Mouse (Mus musculus): ENCODE measurements around the gene Gm10490.
"Not testable (repeated sequence)": the region's sequence is repeated elsewhere in the genome, so short reads cannot be mapped to it uniquely, and the experiment has no call there.

The Gm10490 gene

DNA sequence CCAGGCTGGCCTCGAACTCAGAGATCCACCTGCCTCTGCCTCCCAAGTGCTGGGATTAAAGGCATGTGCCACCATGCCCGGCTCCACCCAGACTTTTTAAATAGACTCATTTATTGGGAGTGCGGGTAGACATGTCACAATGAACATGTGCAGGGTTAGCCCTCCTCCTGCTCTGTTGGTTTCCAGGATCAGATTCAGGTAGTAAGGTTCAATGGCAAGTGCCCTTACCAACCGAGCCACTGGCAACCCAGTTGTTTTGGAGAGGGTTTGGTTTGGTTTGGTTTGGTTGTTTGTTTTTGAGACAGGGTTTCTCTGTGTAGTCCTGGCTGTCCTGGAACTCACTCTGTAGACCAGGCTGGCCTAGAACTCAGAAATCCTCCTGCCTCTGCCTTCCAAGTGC is at the start of gene Gm10490:
Gm10490 (plus strand) TSS at position 301 of the 400 bp plus-strand sequence.
- not testable (repeated sequence) for DNase-seq (ENCODE audit: extremely low spot score)

GRCm38 (mm10) chrX:7863181-7863580 is 46.2 kb upstream of the Gm10490 start:
- no peak for DNase-seq (ENCODE audit: extremely low spot score)

GRCm38 (mm10) chrX:7864551-7864950 is 44.8 kb upstream of the Gm10490 start:
- no peak for DNase-seq (ENCODE audit: extremely low spot score)

GRCm38 (mm10) chrX:7865343-7865742 is 44.0 kb upstream of the Gm10490 start:
- DNase-seq (ENCODE audit: extremely low spot score), result no peak

GRCm38 (mm10) chrX:7865786-7866185 is 43.6 kb upstream of the Gm10490 start:
- DNase-seq (ENCODE audit: extremely low spot score), result no peak

DNA sequence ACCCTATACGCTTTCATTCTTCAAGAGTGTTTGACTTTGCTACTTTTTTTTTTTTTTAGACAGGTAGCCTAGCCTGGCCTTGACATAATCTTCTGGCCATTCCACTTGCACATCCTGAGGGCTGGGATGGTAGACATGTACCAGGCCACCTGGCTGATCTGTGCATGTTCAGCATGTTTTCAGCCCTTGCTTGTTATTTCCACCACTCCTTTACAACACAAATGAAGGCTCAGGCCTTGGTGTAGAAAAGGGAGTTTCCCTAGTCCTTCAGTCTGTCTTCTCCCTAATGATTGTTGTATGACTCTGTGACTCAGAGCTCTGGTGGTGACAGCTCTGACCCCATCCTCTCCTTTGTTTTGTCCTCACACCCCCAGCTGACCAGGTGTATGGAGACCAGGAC is 42.2 kb upstream of the Gm10490 start:
- DNase-seq (ENCODE audit: extremely low spot score), result no peak

DNA sequence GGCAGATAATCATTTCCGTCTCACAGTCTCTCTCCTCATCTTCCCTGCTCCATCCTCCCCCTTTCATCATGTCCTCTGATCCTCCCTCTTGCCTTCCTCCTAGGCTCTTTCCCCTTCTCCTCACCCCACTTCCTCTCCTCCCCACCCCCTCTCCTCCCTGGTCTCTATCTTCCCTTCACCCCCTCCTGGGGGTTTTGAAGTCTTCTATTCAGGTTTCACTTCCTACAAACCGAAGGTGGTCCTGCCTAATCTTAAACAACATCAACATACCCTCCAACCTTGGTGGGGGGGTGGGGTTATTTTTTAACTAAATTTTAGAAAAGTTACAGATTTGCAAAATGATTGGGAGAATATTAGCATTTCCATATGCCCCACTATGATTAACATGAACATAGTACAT is 40.8 kb upstream of the Gm10490 start:
- no peak for DNase-seq (ENCODE audit: extremely low spot score)

GRCm38 (mm10) chrX:7869826-7870225 is 39.5 kb upstream of the Gm10490 start:
- no peak for DNase-seq (ENCODE audit: extremely low spot score)

DNA sequence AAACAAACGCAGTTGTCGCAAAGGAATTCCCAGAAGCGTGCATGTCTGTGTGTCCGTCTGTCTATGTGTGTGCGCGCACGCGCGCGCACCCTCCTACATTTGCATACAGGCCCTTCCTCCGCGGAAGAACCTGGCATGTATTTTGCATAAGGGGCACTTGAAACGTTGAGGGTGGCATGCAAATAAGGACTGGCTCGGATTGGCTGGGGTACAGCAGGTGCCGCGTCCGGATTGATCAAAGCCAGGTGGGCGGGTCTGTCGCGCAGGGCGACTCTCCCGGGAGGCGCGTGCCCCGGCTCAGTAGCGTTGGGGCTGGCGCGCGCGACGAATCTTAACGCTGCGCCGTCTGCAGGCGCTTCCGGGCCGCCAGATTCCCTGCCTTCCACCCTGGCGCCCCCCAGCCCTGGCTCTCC is 31.3 kb upstream of the Gm10490 start, which contains the start of gene Pim2:
Pim2 (plus strand) TSS at position 256 of the 413 bp plus-strand sequence.
- DNase-seq (ENCODE audit: extremely low spot score), result peak; percentile 69

DNA sequence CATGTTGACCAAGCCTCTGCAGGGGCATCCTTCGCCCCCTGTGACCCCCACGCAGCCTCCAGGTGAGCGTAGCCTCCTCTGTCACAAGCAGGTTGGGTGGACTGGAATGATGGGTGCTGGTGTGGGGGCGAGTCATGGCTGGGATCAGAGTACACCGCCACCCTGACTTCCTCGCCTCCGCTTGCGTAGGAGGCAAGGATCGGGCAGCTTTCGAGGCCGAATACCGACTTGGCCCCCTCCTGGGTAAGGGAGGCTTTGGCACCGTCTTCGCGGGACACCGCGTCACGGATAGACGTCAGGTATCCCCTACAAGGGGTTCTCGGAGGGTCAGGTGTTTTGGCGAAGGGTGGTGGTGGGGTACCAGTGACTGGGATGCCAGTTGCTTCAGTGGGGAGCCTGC is 30.8 kb upstream of the Gm10490 start:
- no peak for DNase-seq (ENCODE audit: extremely low spot score)

DNA sequence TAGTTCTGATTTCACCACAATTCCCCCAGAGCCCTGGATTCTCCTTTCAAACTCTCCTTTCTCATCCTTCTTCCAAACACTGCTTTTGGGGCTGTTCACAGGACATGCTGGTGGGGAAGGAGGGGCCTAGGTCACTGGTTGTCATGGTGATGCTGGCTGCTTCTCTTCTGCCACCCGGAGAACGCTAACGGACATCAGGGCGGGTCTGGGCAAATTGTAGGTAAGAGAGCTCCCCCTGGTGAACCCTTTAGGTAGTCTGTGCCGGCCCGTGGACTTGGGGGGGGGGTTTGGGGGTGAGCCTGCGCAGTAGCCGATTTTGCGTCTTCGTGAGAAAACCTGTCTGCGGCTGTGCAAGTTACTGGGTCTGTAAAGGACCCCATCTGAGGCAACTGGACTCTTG is 29.5 kb upstream of the Gm10490 start:
- DNase-seq (ENCODE audit: extremely low spot score), result peak; percentile 71

DNA sequence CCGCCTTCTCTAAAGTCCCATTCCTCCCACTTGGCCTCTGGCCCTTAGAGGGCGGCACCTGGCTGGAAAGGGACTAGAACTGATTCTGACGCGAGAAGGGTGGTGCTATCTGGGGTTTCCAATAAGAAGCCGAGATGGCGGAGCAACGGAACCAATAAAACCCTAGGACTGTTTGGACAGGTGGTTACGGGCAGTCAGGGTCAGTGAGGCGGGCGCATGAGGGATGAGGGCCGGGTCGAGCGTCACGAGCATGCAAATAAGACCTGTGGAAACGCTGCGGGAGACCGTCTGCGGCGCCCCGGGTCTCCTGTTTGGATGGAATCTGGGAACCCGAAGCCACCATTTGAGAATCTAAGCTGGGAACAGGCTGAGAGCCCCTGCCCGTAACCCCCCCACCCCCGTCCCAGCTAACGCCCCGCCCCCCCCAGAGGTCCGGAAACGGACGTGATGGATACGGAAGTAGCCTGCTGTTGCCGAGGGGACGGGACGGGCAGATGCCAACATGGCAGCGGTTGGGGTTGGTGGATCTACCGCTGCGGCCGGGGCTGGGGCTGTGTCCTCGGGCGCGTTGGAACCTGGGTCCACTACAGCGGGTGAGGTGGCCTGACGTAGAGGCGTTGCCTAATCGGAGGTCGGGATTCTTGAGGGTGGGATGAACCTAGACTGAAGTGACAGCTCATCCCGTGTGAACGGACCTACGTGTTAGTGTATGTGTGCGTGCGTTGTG is 25.3 kb upstream of the Gm10490 start, which contains the start of gene Slc35a2:
Slc35a2 (plus strand) TSS at position 188 of the 727 bp plus-strand sequence.
- peak; percentile 80 for DNase-seq (ENCODE audit: extremely low spot score)

DNA sequence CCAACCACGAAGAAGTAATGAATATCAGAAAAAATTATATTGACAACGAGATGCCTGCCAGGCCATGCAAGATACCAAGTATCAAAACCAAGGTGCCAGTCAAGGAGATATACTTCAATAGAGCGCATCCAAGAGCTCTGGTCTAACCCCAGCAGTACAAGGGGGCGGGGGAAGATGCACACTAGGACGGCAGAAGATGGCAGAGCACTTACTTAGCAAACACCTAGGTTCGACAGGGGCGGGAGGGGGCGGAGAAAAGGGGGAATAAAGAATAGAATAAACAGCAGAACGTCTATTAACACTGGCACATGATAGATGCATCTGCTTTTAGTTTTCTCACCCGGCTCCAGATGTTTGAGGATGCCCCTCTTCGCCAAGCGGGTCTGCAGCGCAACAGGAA is 11.1 kb upstream of the Gm10490 start:
- no peak for DNase-seq (ENCODE audit: extremely low spot score)

DNA sequence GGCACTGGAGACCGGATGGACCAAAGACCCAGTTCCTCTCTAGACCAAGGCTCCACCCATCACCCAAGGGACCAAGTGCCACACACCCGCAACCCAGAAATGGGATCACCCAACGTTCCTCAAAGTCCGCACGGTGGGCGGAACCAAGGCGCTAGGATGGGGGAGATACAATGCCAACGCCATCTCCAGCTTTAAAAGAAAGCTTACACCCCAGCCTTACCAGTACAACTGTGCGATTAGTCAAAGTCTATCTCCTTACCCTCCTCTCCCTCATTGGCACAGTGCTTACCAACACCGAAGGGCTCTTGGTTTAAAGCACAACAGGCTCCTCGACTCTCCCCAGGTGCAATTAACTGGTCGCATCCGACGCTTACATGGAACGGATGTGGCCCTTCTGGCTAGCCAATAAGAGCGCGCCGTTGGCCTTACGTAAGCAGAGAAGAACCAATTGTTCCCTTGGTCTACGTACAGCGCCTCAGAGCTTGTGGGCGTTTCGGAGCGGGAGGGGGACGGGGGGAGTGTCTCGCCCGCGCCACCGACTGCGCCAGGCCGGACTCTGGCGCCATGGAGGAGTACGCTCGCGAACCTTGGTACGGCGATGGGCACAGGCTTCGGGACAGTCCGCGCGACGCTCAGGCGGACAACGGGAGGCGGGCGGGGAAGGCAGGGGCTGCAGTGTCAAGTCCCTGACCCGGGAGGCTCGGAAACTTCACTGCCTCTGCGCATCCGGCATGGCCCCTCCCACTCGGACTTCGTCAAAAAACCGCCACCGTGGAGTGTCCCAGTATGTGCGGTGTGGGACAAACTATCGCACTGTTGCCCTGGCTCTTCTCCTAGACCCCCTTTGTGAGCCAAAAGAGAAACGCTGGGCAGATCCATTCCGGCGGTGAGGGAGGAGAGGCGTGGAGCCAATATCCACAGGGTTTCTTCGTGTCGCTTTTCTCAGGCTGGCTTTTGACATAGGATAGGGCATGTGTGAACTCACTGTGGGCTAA is 10.2 kb upstream of the Gm10490 start, which contains the start of the genes Pqbp1 and Timm17b:
Pqbp1 (minus strand) TSS at position 390 of the 995 bp plus-strand sequence.
Timm17b (plus strand) TSS at position 478 of the 995 bp plus-strand sequence.
- DNase-seq (ENCODE audit: extremely low spot score), result peak; percentile 83

GRCm38 (mm10) chrX:7904441-7904840 is 4.9 kb upstream of the Gm10490 start:
- no peak for DNase-seq (ENCODE audit: extremely low spot score)

- DNase-seq (ENCODE audit: extremely low spot score), result no peak
Observed at GRCm38 (mm10) chrX:7907735-7908134, 1.6 kb upstream of the Gm10490 start, which contains the start of gene Gm10491. Gm10491 (minus strand) TSS chrX:7907835.

- DNase-seq (ENCODE audit: extremely low spot score), result no peak
Observed at GRCm38 (mm10) chrX:7910473-7910872, 1.1 kb downstream of the Gm10490 start.

DNA sequence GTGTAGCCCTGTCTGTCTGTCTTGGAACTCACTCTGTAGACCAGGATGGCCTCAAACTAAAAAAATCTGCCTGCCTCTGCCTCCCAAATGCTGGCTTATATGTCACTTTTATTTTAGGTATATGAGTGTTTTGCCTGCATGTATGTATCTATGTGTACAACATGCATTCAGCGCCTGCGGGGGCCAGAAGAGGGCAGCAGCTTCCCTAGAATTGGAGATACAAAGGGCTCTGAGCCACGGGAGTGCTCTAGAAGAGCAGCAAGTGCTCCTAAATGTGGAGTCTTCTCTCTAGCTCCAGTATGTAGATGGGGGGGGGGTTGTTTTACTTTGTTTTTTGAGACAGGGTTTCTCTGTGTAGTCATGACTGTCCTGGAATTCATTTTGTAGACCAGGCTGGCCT is 6.3 kb downstream of the Gm10490 start:
- DNase-seq (ENCODE audit: extremely low spot score), result not testable (repeated sequence)

DNA sequence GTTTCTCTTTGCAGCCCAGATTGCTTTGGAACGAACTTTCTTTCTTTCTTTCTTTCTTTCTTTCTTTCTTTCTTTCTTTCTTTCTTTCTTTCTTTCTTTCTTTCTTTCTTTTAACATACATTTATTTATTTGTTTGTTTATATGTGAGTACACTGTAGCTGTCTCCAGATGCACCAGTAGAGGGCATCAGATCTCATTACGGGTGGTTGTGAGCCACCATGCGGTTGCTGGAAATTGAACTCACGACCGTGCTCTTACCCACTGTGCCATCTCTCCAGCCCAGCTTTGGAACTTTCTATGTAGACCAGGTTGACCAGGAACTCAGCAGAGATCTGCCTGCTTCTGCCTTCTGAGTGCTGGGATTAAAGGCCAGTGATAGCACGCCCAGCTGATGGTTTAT is 8.6 kb downstream of the Gm10490 start:
- DNase-seq (ENCODE audit: extremely low spot score), result not testable (repeated sequence)

DNA sequence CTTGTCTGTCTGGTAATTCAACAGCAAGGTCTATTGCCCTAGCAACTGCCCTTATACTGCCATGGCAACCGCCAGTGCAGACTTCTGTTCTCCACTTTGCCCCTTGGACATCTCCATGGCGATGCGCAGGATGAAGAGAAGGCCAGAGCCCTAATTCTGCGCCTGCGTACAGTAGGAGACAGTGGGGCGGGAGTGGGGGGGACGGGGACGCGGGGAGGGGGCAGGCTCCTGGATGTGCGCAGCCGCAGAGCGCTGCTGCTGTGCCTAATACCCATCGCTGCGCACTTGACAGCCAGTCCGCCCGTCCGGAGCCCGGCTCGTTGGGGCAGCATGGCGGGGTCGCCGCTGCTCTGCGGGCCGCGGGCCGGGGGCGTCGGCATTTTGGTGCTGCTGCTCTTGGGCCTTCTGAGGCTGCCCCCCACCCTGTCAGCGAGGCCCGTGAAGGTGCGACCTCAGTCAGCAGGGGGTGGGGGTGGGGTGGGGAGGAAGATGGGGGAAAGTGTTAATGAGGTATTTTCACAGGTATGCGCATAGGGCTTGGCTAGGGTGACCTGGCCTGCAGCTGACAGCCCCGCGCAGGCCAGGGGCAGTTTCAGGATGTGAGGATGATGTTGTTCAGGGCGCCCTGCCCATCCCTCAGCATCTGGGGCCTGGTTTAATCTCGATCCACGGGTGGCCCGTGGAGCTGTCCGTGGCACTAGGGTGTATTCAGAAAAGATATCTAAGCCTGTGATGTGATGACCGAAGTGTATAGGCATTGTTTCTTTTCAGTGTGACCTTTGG is 10.4 kb downstream of the Gm10490 start, which contains the start of gene Pcsk1n:
Pcsk1n (plus strand) TSS at position 222 of the 783 bp plus-strand sequence.
- peak; percentile 35 for DNase-seq (ENCODE audit: extremely low spot score)

GRCm38 (mm10) chrX:7922032-7922431 is 12.7 kb downstream of the Gm10490 start:
- DNase-seq (ENCODE audit: extremely low spot score), result peak; percentile 18

Data from embryo, embryonic 9.5 days (tissue).